In genomic region chr16:91962204-91962893, GRCm38 (mm10) we compare ENCODE assay signal across 8 mouse cellular contexts.
DNase-seq lines count a peak whose midpoint lies in the region; ATAC-seq lines count a peak whose summit lies in the region.

No protein-coding gene starts in this region.

- 0 out of 2 replicates have a peak, but pooled peaks have one; percentile 64 for ATAC-seq in limb, embryonic 13.5 days (ENCODE audit: low FRiP score, low read depth)
- ATAC-seq in kidney, embryonic 15.5 days (replicated peaks; ENCODE audit: low FRiP score) = peak; percentile 70; the same call in 1 of the 2 replicates
- ATAC-seq in lung, embryonic 16.5 days (ENCODE audit: low read depth) = peak; percentile 76; the same call in 1 of the 2 replicates

- DNase-seq in limb, embryonic 10.5 days (ENCODE audit: low spot score) = no peak
- DNase-seq in cerebellum, postnatal 36 days = peak; percentile 31 to 38
- DNase-seq in heart, embryonic 10.5 days (ENCODE audit: low spot score) = no peak
- DNase-seq in right cerebral cortex, postnatal 25 days = peak; percentile 70
- no peak for DNase-seq in thymus, postnatal 4 days

- H3K27me3 ChIP-seq in limb, embryonic 13.5 days = no peaks in the 10 kb centered on the region
- H3K27me3 ChIP-seq in limb, embryonic 10.5 days (ENCODE audit: low read depth, poor library complexity, severe bottlenecking) = no peaks in the 10 kb centered on the region
- H3K27me3 ChIP-seq in heart, embryonic 10.5 days (ENCODE audit: insufficient read depth, poor library complexity, severe bottlenecking) = no peaks in the 10 kb centered on the region
- H3K27me3 ChIP-seq in kidney, embryonic 15.5 days = no peaks in the 10 kb centered on the region
- H3K27me3 ChIP-seq in lung, embryonic 16.5 days (ENCODE audit: control insufficient read depth, insufficient read depth, low read depth, low read length) = no peaks in the 10 kb centered on the region

- no peak overlapping the region for H3K9ac ChIP-seq in limb, embryonic 13.5 days
- H3K9ac ChIP-seq in kidney, embryonic 15.5 days = no peak overlapping the region
- no peak overlapping the region for H3K9ac ChIP-seq in lung, embryonic 16.5 days (ENCODE audit: low read length)

- H3K4me2 ChIP-seq in limb, embryonic 13.5 days (replicated peaks) = peak overlapping the region; percentile 34; the same call in 1 of the 2 replicates
- H3K4me2 ChIP-seq in kidney, embryonic 15.5 days = peak overlapping the region; percentile 40
- no peak overlapping the region for H3K4me2 ChIP-seq in lung, embryonic 16.5 days (ENCODE audit: low read depth, low read length)

- WGBS in limb, embryonic 13.5 days = 16% methylated on average over 9 of the region's 9 CpGs
- WGBS in limb, embryonic 10.5 days = 38% methylated on average over 9 of the region's 9 CpGs
- WGBS in heart, embryonic 10.5 days = 17% methylated on average over 9 of the region's 9 CpGs
- WGBS in kidney, embryonic 15.5 days = 16% methylated on average over 9 of the region's 9 CpGs
- WGBS in lung, embryonic 16.5 days = 12% methylated on average over 9 of the region's 9 CpGs

- no peaks in the 10 kb centered on the region for H3K36me3 ChIP-seq in limb, embryonic 13.5 days
- no peaks in the 10 kb centered on the region for H3K36me3 ChIP-seq in limb, embryonic 10.5 days
- H3K36me3 ChIP-seq in heart, embryonic 10.5 days = no peaks in the 10 kb centered on the region
- no peaks in the 10 kb centered on the region for H3K36me3 ChIP-seq in kidney, embryonic 15.5 days
- H3K36me3 ChIP-seq in lung, embryonic 16.5 days (ENCODE audit: control insufficient read depth, insufficient read depth, low read length) = no peaks in the 10 kb centered on the region

- H3K27ac ChIP-seq in limb, embryonic 13.5 days = no peak overlapping the region
- no peak overlapping the region for H3K27ac ChIP-seq in limb, embryonic 10.5 days
- peak overlapping the region; percentile 69; the same call in 1 of the 2 replicates for H3K27ac ChIP-seq in heart, embryonic 10.5 days
- H3K27ac ChIP-seq in kidney, embryonic 15.5 days = peak overlapping the region; percentile 70
- no peak overlapping the region for H3K27ac ChIP-seq in lung, embryonic 16.5 days (ENCODE audit: low read length)

- no peak overlapping the region for H3K4me3 ChIP-seq in limb, embryonic 13.5 days
- H3K4me3 ChIP-seq in limb, embryonic 10.5 days = no peak overlapping the region
- H3K4me3 ChIP-seq in heart, embryonic 10.5 days = no peak overlapping the region
- no peak overlapping the region for H3K4me3 ChIP-seq in kidney, embryonic 15.5 days (replicated peaks)
- H3K4me3 ChIP-seq in lung, embryonic 16.5 days (ENCODE audit: low read length) = no peak overlapping the region

- H3K4me1 ChIP-seq in limb, embryonic 13.5 days = peaks cover 18% of the 10 kb centered on the region
- peaks cover 19% of the 10 kb centered on the region; the same call in 1 of the 2 replicates for H3K4me1 ChIP-seq in limb, embryonic 10.5 days
- H3K4me1 ChIP-seq in heart, embryonic 10.5 days = peaks cover 18% of the 10 kb centered on the region
- H3K4me1 ChIP-seq in kidney, embryonic 15.5 days = peaks cover 19% of the 10 kb centered on the region
- H3K4me1 ChIP-seq in lung, embryonic 16.5 days (replicated peaks; ENCODE audit: control insufficient read depth, insufficient read depth, low read length) = peaks cover 3% of the 10 kb centered on the region; the same call in 1 of the 2 replicates

- no peaks in the 10 kb centered on the region for H3K9me3 ChIP-seq in limb, embryonic 13.5 days
- H3K9me3 ChIP-seq in limb, embryonic 10.5 days (replicated peaks) = no peaks in the 10 kb centered on the region
- H3K9me3 ChIP-seq in heart, embryonic 10.5 days = 0 out of 2 replicates have a peak, but pooled peaks cover 2% of the 10 kb centered on the region
- H3K9me3 ChIP-seq in kidney, embryonic 15.5 days (replicated peaks) = peaks cover 4% of the 10 kb centered on the region; the same call in 1 of the 2 replicates
- no peaks in the 10 kb centered on the region for H3K9me3 ChIP-seq in lung, embryonic 16.5 days (ENCODE audit: control insufficient read depth, low read length)

Comparison
In these comparisons a context has a peak if more than half of its experiments do, and no peak if none do; other contexts are left out.
1. H3K27ac ChIP-seq: peak in heart, embryonic 10.5 days (single experiment) and kidney, embryonic 15.5 days (single experiment); none in limb, embryonic 13.5 days (single experiment), limb, embryonic 10.5 days (single experiment) and lung, embryonic 16.5 days (single experiment).
2. DNase-seq: peak in cerebellum, postnatal 36 days (2 of 2) and right cerebral cortex, postnatal 25 days (single experiment); none in limb, embryonic 10.5 days (single experiment), heart, embryonic 10.5 days (single experiment) and thymus, postnatal 4 days (single experiment).
3. Peak in every context shown above with its lines, with median percentiles within 50 percentile points of each other: ATAC-seq.